Mouse (Mus musculus) liver, embryonic 15.5 days (tissue): Measurements from ENCODE around the gene Icam1. TPM values are rescaled to one million over a fixed set of nuclear protein-coding genes. Genes with fewer than 3 reads are reported as not detected.
"Not testable (repeated sequence)": the region's sequence is repeated elsewhere in the genome, so short reads cannot be mapped to it uniquely, and the experiment has no call there.

ENCODE experiments used
- ATAC-seq: fragments of 200-750 bp; cut with Nextera tagmentation; 2 replicates; pipeline ENCODE4 v1.8.0; 2017; ENCODE audit warnings: moderate number of reproducible peaks, mild to moderate bottlenecking, moderate library complexity; ENCODE audit not compliant: insufficient read depth
- H3K27ac ChIP-seq: fragments of 300-500 bp; sonication (generic); replicated peaks from 2 replicates; pipeline ENCODE4 v1.5.1; 2015; ENCODE audit warnings: mild to moderate bottlenecking, inconsistent platforms
- H3K27me3 ChIP-seq: fragments of 300-500 bp; sonication (generic); 2 replicates; pipeline ENCODE4 v1.6.1; 2015; ENCODE audit warnings: mild to moderate bottlenecking, inconsistent platforms
- H3K36me3 ChIP-seq: fragments of 300-500 bp; sonication (generic); replicated peaks from 2 replicates; pipeline ENCODE4 v1.6.1; 2015; ENCODE audit warnings: moderate library complexity, mild to moderate bottlenecking, inconsistent platforms
- H3K4me1 ChIP-seq: fragments of 300-500 bp; sonication (generic); replicated peaks from 2 replicates; pipeline ENCODE4 v1.6.1; 2015; ENCODE audit warnings: inconsistent platforms
- H3K4me2 ChIP-seq: fragments of 300-500 bp; sonication (generic); 2 replicates; pipeline ENCODE4 v1.6.1; 2015; ENCODE audit warnings: moderate library complexity, mild to moderate bottlenecking, inconsistent platforms
- H3K4me3 ChIP-seq: fragments of 300-500 bp; sonication (generic); replicated peaks from 2 replicates; pipeline ENCODE4 v1.5.1; 2015; ENCODE audit warnings: mild to moderate bottlenecking, inconsistent platforms
- H3K9ac ChIP-seq: fragments of 300-500 bp; sonication (generic); 2 replicates; pipeline ENCODE4 v1.6.1; 2015; ENCODE audit warnings: moderate library complexity, mild to moderate bottlenecking, inconsistent platforms
- H3K9me3 ChIP-seq: fragments of 300-500 bp; sonication (generic); replicated peaks from 2 replicates; pipeline ENCODE4 v1.6.1; 2016; ENCODE audit warnings: inconsistent platforms
- WGBS: fragments of 180-500 bp; shearing (Covaris S2); methylation state at CpG from one replicate; pipeline ENCODE4 v1.1.7; 2015; ENCODE audit warnings: mixed read lengths; ENCODE audit not compliant: insufficient replicate concordance; 5-methylcytosine and 5-hydroxymethylcytosine counted together
- polyA plus RNA-seq: library from polyadenylated mRNA; unstranded; fragments of >200 nt; fragmentation: Nextera tagmentation; extraction: Ambion mirVana; gene quantifications from 2 replicates; pipeline ENCODE4 v1.2.1, GENCODE M21; 2015

The Icam1 gene
- polyA plus RNA-seq, 1 experiment from 2014 or later = 10.2 TPM

GRCm38 (mm10) chr9:21010939-21011541 lies 4.7 kb upstream of the Icam1 start:
- H3K4me1 ChIP-seq = peaks cover 36% of the 10 kb centered on the region
- 61% methylated on average over 9 of the region's 9 CpGs for WGBS
- H3K4me2 ChIP-seq, ATAC-seq, H3K9ac ChIP-seq, H3K9me3 ChIP-seq, H3K4me3 ChIP-seq: not testable (repeated sequence)
- H3K27ac ChIP-seq = 0 out of 2 replicates have a peak overlapping the region, but pooled peaks have one; percentile 4
- peaks cover 29% of the 10 kb centered on the region for H3K36me3 ChIP-seq
- peaks cover 28% of the 10 kb centered on the region for H3K27me3 ChIP-seq

GRCm38 (mm10) chr9:21011846-21012312 lies 3.9 kb upstream of the Icam1 start:
- peaks cover 21% of the 10 kb centered on the region for H3K36me3 ChIP-seq
- H3K4me3 ChIP-seq = no peak overlapping the region
- peaks cover 36% of the 10 kb centered on the region for H3K27me3 ChIP-seq
- H3K4me2 ChIP-seq = no peak overlapping the region
- WGBS = 20% methylated on average over 5 of the region's 5 CpGs
- peaks cover 45% of the 10 kb centered on the region for H3K4me1 ChIP-seq
- no peak for ATAC-seq
- H3K27ac ChIP-seq = peak overlapping the region; percentile 31; the same call in 1 of the 2 replicates
- H3K9me3 ChIP-seq = no peaks in the 10 kb centered on the region
- no peak overlapping the region for H3K9ac ChIP-seq

- Histone ChIP-seq H3K9ac (no peak overlapping the region), H3K27ac (0 out of 2 replicates have a peak overlapping the region, but pooled peaks have one; percentile 31), H3K4me3 (no peak overlapping the region), H3K27me3 (peaks cover 41% of the 10 kb centered on the region), H3K36me3 (peaks cover 16% of the 10 kb centered on the region), H3K4me1 (peaks cover 50% of the 10 kb centered on the region), H3K9me3 (no peaks in the 10 kb centered on the region), H3K4me2 (no peak overlapping the region)
- WGBS = 8% methylated on average over 1 of the region's 1 CpGs
- no peak for ATAC-seq
Observed at GRCm38 (mm10) chr9:21012368-21012767, 3.4 kb upstream of the Icam1 start.

- Histone ChIP-seq H3K4me1 (peaks cover 62% of the 10 kb centered on the region), H3K27me3 (peaks cover 59% of the 10 kb centered on the region), H3K36me3 (no peaks in the 10 kb centered on the region), H3K4me2 (peak overlapping the region; percentile 68), H3K27ac (peak overlapping the region; percentile 38; the same call in 1 of the 2 replicates), H3K9ac (peak overlapping the region; percentile 36; the same call in 1 of the 2 replicates), H3K9me3 (no peaks in the 10 kb centered on the region), H3K4me3 (peak overlapping the region; percentile 53)
- peak; percentile 35; the same call in 1 of the 2 replicates for ATAC-seq
- 4% methylated on average over 29 of the region's 29 CpGs for WGBS
Observed at GRCm38 (mm10) chr9:21014691-21015570, 854 bp upstream of the Icam1 start.

GRCm38 (mm10) chr9:21016331-21017176 lies 769 bp downstream of the Icam1 start:
- Histone ChIP-seq H3K27me3 (peaks cover 62% of the 10 kb centered on the region), H3K36me3 (no peaks in the 10 kb centered on the region), H3K4me2 (peak overlapping the region; percentile 68), H3K9ac (peak overlapping the region; percentile 36; the same call in 1 of the 2 replicates), H3K9me3 (no peaks in the 10 kb centered on the region), H3K4me1 (peaks cover 54% of the 10 kb centered on the region), H3K27ac (0 out of 2 replicates have a peak overlapping the region, but pooled peaks have one; percentile 38), H3K4me3 (peak overlapping the region; percentile 53)
- ATAC-seq = no peak
- 6% methylated on average over 17 of the region's 17 CpGs for WGBS

GRCm38 (mm10) chr9:21017177-21017575 lies 1.4 kb downstream of the Icam1 start:
- Histone ChIP-seq H3K9me3 (no peaks in the 10 kb centered on the region), H3K4me3 (peak overlapping the region; percentile 53), H3K36me3 (no peaks in the 10 kb centered on the region), H3K27ac (0 out of 2 replicates have a peak overlapping the region, but pooled peaks have one; percentile 9), H3K4me1 (peaks cover 48% of the 10 kb centered on the region), H3K4me2 (peak overlapping the region; percentile 68), H3K27me3 (peaks cover 62% of the 10 kb centered on the region), H3K9ac (no peak overlapping the region)
- WGBS = 11% methylated on average over 4 of the region's 4 CpGs
- ATAC-seq = no peak

- Histone ChIP-seq H3K27me3 (peaks cover 59% of the 10 kb centered on the region), H3K9ac (no peak overlapping the region), H3K36me3 (no peaks in the 10 kb centered on the region), H3K4me3 (no peak overlapping the region), H3K9me3 (no peaks in the 10 kb centered on the region), H3K4me2 (no peak overlapping the region), H3K4me1 (peaks cover 42% of the 10 kb centered on the region), H3K27ac (no peak overlapping the region)
- no peak for ATAC-seq
- WGBS = 47% methylated on average over 2 of the region's 2 CpGs
Observed at GRCm38 (mm10) chr9:21018600-21018999, 2.8 kb downstream of the Icam1 start.

GRCm38 (mm10) chr9:21021363-21021762 lies 5.6 kb downstream of the Icam1 start:
- H3K27ac ChIP-seq = no peak overlapping the region
- peaks cover 32% of the 10 kb centered on the region for H3K27me3 ChIP-seq
- no peak overlapping the region for H3K4me2 ChIP-seq
- 0 out of 2 replicates have a peak, but pooled peaks cover 3% of the 10 kb centered on the region for H3K36me3 ChIP-seq
- H3K9me3 ChIP-seq = no peaks in the 10 kb centered on the region
- H3K4me1 ChIP-seq = peaks cover 29% of the 10 kb centered on the region
- H3K9ac ChIP-seq = no peak overlapping the region
- WGBS = 76% methylated on average over 3 of the region's 3 CpGs
- H3K4me3 ChIP-seq = no peak overlapping the region
- no peak for ATAC-seq

GRCm38 (mm10) chr9:21022288-21022687 lies 6.5 kb downstream of the Icam1 start:
- Histone ChIP-seq H3K4me1 (peaks cover 29% of the 10 kb centered on the region), H3K36me3 (peaks cover 10% of the 10 kb centered on the region; the same call in 1 of the 2 replicates), H3K4me2 (no peak overlapping the region), H3K9ac (no peak overlapping the region), H3K4me3 (no peak overlapping the region), H3K27ac (no peak overlapping the region), H3K9me3 (no peaks in the 10 kb centered on the region), H3K27me3 (peaks cover 22% of the 10 kb centered on the region)
- no peak for ATAC-seq
- WGBS = 71% methylated on average over 6 of the region's 6 CpGs

- peaks cover 11% of the 10 kb centered on the region for H3K36me3 ChIP-seq
- H3K9me3 ChIP-seq = no peaks in the 10 kb centered on the region
- H3K4me3 ChIP-seq = no peak overlapping the region
- no peak overlapping the region for H3K27ac ChIP-seq
- H3K27me3 ChIP-seq = peaks cover 18% of the 10 kb centered on the region
- H3K4me1 ChIP-seq = peaks cover 30% of the 10 kb centered on the region
- H3K4me2 ChIP-seq = no peak overlapping the region
- no peak overlapping the region for H3K9ac ChIP-seq
- ATAC-seq = no peak
- WGBS = 68% methylated on average over 1 of the region's 1 CpGs
Observed at GRCm38 (mm10) chr9:21022726-21023125, 6.9 kb downstream of the Icam1 start.
